Mouse (Mus musculus): ENCODE measurements around the gene Klf14. TPM values are rescaled to one million over a fixed set of nuclear protein-coding genes. Genes with fewer than 3 reads are reported as not detected.

Klf14 gene
- total RNA-seq (2017) = not detected in 2 replicates

- ATAC-seq (ENCODE audit: extremely low read depth, insufficient number of reproducible peaks, low FRiP score, poor library complexity, severe bottlenecking) = no peak
Observed at GRCm38 (mm10) chr6:30958736-30959540, at the start of gene Klf14. Gene Klf14 (minus strand): TSS chr6:30959078.

GRCm38 (mm10) chr6:31006111-31006600 is 47.3 kb upstream of the Klf14 start:
- no peak for ATAC-seq (ENCODE audit: extremely low read depth, insufficient number of reproducible peaks, low FRiP score, poor library complexity, severe bottlenecking)

- no peak for ATAC-seq (ENCODE audit: extremely low read depth, insufficient number of reproducible peaks, low FRiP score, poor library complexity, severe bottlenecking)
Observed at GRCm38 (mm10) chr6:30986393-30986792, 27.5 kb upstream of the Klf14 start.

- no peak for ATAC-seq (ENCODE audit: extremely low read depth, insufficient number of reproducible peaks, low FRiP score, poor library complexity, severe bottlenecking)
Observed at GRCm38 (mm10) chr6:30983021-30983420, 24.1 kb upstream of the Klf14 start.

- ATAC-seq (ENCODE audit: extremely low read depth, insufficient number of reproducible peaks, low FRiP score, poor library complexity, severe bottlenecking) = no peak
Observed at GRCm38 (mm10) chr6:30982372-30982980, 23.6 kb upstream of the Klf14 start.

- ATAC-seq (ENCODE audit: extremely low read depth, insufficient number of reproducible peaks, low FRiP score, poor library complexity, severe bottlenecking) = no peak
Observed at GRCm38 (mm10) chr6:30981351-30981750, 22.5 kb upstream of the Klf14 start.

- ATAC-seq (ENCODE audit: extremely low read depth, insufficient number of reproducible peaks, low FRiP score, poor library complexity, severe bottlenecking) = no peak
Observed at GRCm38 (mm10) chr6:30978615-30979014, 19.7 kb upstream of the Klf14 start.

- ATAC-seq (ENCODE audit: extremely low read depth, insufficient number of reproducible peaks, low FRiP score, poor library complexity, severe bottlenecking) = no peak
Observed at GRCm38 (mm10) chr6:30972121-30972520, 13.2 kb upstream of the Klf14 start.

- ATAC-seq (ENCODE audit: extremely low read depth, insufficient number of reproducible peaks, low FRiP score, poor library complexity, severe bottlenecking) = no peak
Observed at GRCm38 (mm10) chr6:30957784-30958735, 818 bp downstream of the Klf14 start.

- ATAC-seq (ENCODE audit: extremely low read depth, insufficient number of reproducible peaks, low FRiP score, poor library complexity, severe bottlenecking) = no peak
Observed at GRCm38 (mm10) chr6:30939264-30939663, 19.6 kb downstream of the Klf14 start.

GRCm38 (mm10) chr6:30922821-30923220 is 36.1 kb downstream of the Klf14 start:
- no peak for ATAC-seq (ENCODE audit: extremely low read depth, insufficient number of reproducible peaks, low FRiP score, poor library complexity, severe bottlenecking)

GRCm38 (mm10) chr6:30921826-30922225 is 37.1 kb downstream of the Klf14 start:
- ATAC-seq (ENCODE audit: extremely low read depth, insufficient number of reproducible peaks, low FRiP score, poor library complexity, severe bottlenecking) = no peak

- ATAC-seq (ENCODE audit: extremely low read depth, insufficient number of reproducible peaks, low FRiP score, poor library complexity, severe bottlenecking) = 0 out of 2 replicates have a peak, but pooled peaks have one; percentile 36
Observed at GRCm38 (mm10) chr6:30920834-30921675, 37.8 kb downstream of the Klf14 start.

GRCm38 (mm10) chr6:30915473-30915872 is 43.4 kb downstream of the Klf14 start, which contains the start of gene Tsga13:
Gene Tsga13 (minus strand): TSS chr6:30915573.
- no peak for ATAC-seq (ENCODE audit: extremely low read depth, insufficient number of reproducible peaks, low FRiP score, poor library complexity, severe bottlenecking)

GRCm38 (mm10) chr6:30907970-30908369 is 50.9 kb downstream of the Klf14 start:
- ATAC-seq (ENCODE audit: extremely low read depth, insufficient number of reproducible peaks, low FRiP score, poor library complexity, severe bottlenecking) = no peak

Data from neutrophil, adult 5-6 weeks (primary cell).